Mouse (Mus musculus) myocyte (in vitro differentiated cells): ENCODE measurements around the gene Hjurp.

Experiments used
- CEBPB ChIP-seq: IDR thresholded peaks from 2 replicates; pipeline ENCODE4 v1.6.1; 2011; ENCODE audit warnings: mild to moderate bottlenecking, moderate library complexity; ENCODE audit not compliant: poor library complexity, insufficient read depth, severe bottlenecking
- E2F4 ChIP-seq: IDR thresholded peaks from one replicate; pipeline ENCODE4 v1.6.1; 2011; ENCODE audit warnings: mild to moderate bottlenecking, control low read depth, moderate library complexity; ENCODE audit not compliant: insufficient read depth
- POLR2A ChIP-seq: IDR thresholded peaks from one replicate; pipeline ENCODE4 v1.6.1; 2011; ENCODE audit warnings: low read depth, mild to moderate bottlenecking, control low read depth, moderate library complexity; ENCODE audit not compliant: insufficient read length
- POLR2AphosphoS2 ChIP-seq: IDR thresholded peaks from one replicate; pipeline ENCODE4 v1.6.1; 2011; ENCODE audit warnings: low read depth, control low read depth; ENCODE audit not compliant: insufficient read length
- TCF12 ChIP-seq: IDR thresholded peaks from one replicate; pipeline ENCODE4 v1.6.1; 2011; ENCODE audit warnings: mild to moderate bottlenecking, control low read depth; ENCODE audit not compliant: poor library complexity, insufficient read depth, severe bottlenecking
- USF1 ChIP-seq: IDR thresholded peaks from one replicate; pipeline ENCODE4 v1.6.1; 2011; ENCODE audit warnings: low read depth, mild to moderate bottlenecking, control low read depth, moderate library complexity

- TF ChIP-seq USF1 (no peak), POLR2A (no peak), CEBPB (no peak), TCF12 (peak; percentile 63), E2F4 (no peak), POLR2AphosphoS2 (no peak)
These were observed 22.5 kb downstream of the Hjurp start for GRCm38 (mm10) chr1:88254793-88255465.
